Mouse (Mus musculus): ENCODE data around the gene Nrl.

The Nrl gene

DNA sequence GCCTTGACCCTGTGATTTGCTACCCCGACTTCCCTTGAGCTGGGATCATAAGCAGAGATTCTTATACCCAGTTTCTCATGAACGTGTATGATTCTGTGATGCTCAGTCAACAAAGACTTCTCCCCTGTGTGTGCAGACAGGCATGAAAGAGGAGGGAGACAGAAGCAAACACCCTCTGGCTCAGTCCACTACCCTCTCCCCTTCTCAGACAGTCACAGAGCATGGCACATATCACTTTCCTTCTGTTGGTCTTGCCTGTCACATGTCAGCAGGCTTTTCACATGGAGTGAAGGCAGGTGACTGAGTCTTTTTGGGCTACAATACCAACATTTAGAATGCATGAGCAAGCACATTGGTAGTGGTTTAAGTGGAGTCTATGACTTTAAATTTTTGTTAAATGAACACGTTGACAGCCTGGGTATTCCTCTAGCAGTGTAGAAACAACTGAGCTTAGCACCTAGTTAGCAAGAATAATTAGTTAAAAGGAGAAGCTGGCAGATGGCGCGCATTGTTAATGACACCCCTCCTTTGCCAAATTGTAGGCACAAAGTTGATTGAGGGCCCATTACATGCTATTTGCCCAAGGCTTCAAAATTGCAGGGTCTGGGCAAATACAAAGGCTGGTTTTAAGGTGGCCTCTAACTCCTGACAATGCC is 40.2 kb downstream of the Nrl start:
- no peak for DNase-seq (ENCODE audit: low spot score)

GRCm38 (mm10) chr14:55479629-55480028 is 45.2 kb downstream of the Nrl start:
- no peak for DNase-seq (ENCODE audit: low spot score)

DNA sequence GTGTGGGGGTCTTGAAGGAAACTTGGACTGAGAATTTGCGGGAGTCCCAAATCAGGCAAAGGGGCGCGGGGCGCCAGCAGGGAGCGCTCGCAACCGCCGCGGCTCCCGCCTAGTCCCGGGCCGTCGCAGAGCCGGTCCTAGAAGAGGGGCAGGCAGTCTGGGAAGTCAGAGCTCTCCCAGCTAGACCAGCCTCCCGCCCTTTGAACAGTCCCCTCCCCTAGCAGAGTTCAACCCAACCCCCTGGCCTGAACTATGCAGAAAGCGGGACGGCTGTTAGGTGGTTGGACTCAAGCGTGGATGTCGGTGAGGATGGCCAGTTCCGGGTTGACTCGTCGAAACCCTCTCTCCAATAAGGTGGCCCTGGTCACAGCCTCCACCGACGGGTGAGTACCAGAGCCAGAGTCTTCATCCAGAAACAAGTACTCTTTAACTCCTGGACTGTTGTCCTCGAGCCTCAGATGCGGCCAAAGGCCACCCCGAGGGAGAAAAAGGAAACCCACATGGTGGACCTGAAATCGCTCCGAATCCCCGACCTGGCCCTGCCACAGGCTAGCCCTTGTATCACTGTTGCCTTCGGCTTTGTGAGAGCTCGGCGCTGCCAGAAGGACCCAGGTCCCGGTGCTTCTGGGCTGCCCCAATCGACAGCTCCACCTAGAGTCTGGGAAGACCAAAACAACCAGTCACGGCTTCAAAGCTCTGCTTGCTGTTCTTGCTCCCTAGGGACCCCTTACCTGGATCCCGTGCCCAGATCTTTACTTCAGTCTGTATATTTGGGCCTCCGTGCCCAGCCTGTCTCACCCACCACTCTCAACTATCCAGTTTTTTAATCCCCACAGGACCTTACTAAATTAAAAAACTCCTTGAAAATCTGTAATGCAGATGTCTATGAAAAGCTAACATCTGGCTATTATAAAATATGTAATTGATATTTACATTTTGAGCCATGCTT is 45.9 kb downstream of the Nrl start, which contains the start of gene Dhrs4:
Gene Dhrs4, plus strand, starts transcription at position 108 of the 949 bp plus-strand sequence.
- peak; percentile 74 for DNase-seq (ENCODE audit: low spot score)

DNA sequence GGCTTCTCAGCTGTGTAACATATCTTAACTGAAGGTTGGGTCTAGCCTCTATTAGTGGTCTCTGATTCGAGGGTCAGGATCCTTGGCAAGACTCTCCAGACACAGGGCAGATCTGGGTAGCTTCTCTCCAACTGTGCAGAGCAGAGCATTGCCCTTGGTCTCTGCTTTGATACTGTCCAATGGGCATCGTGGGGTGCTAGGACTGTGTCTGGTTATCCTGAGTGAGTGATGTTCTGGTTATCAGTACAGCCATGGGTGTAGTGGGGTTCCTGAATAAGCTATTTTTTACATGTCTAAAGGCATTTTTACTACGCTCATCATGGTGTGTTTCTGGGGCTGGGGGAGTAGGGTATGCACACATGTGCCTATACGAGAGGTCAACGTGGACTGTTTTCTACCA is 47.0 kb downstream of the Nrl start:
- no peak for DNase-seq (ENCODE audit: low spot score)

GRCm38 (mm10) chr14:55477421-55477820 is 47.4 kb downstream of the Nrl start:
- no peak for DNase-seq (ENCODE audit: low spot score)

GRCm38 (mm10) chr14:55475654-55476053 is 49.1 kb downstream of the Nrl start:
- DNase-seq (ENCODE audit: low spot score) = no peak

DNA sequence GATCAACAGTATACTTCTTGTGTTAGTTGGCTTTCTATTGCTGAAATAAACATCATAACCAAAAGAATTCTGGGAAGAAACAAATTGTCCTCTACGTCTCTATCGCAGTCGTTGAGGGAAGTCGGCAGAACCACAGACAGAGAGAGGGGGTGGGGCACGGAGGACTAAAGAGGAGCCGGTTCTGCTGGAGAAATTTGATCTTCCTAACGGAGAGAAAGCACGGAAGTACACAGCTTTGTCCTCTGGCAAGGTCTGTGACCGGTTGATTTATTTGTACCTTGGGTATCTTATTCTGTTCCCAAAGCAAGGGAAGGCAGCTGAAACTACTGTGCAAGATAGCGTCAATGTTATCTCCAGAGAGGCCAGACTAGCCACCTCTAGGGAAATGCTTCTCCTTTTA is 54.0 kb downstream of the Nrl start:
- no peak for DNase-seq (ENCODE audit: low spot score)

GRCm38 (mm10) chr14:55469821-55470220 is 55.0 kb downstream of the Nrl start:
- no peak for DNase-seq (ENCODE audit: low spot score)

GRCm38 (mm10) chr14:55469041-55469440 is 55.7 kb downstream of the Nrl start:
- DNase-seq (ENCODE audit: low spot score) = no peak

Measured in ovary, postnatal 10 days (tissue).